Mouse (Mus musculus) cerebellum, adult 9-11 months (tissue): Measurements from ENCODE around the gene Pde6d.
A peak's percentile ranks its signal among the peaks of the same experiment; 100 is the strongest.

Experiments used
- DNase-seq: peaks from one replicate; pipeline ENCODE4 v3.0.0; 2022

Gene Pde6d

DNA sequence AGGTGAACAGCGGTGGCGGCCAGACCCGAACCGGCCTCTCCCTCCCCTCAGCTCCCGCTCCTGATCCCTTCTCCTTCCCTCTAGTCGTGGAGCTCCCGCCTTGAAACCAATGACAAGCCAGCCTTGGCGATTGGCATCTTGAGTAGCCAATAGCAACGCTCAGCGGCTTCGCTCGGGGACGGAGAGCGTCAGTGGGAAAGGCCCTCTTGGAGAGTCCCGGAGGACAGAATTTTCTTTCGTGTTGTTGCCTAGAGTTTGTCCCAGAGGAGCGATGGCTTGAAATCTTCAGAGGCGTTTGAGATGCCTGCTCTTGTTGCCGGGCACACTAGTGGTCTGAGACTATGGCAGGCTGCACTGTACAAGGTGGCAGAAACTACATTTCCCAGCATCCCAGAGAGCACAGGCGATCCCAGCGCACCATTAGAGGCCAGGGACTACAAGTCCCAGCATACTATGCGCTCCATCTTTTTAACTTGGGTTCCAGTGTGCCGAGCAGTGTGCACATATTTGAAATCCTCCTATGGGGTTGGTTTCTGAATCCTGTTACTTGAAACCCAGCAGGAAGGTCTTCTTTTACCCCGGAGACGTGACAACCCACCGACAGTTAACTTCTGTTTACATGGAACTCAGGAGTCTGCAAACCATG lies at the start of gene Pde6d, which contains the start of gene Cops7b:
Gene Pde6d, minus strand, starts transcription at position 179 of the 646 bp plus-strand sequence.
Gene Cops7b, plus strand, starts transcription at position 454 of the 646 bp plus-strand sequence.
- DNase-seq = peak; percentile 97

DNA sequence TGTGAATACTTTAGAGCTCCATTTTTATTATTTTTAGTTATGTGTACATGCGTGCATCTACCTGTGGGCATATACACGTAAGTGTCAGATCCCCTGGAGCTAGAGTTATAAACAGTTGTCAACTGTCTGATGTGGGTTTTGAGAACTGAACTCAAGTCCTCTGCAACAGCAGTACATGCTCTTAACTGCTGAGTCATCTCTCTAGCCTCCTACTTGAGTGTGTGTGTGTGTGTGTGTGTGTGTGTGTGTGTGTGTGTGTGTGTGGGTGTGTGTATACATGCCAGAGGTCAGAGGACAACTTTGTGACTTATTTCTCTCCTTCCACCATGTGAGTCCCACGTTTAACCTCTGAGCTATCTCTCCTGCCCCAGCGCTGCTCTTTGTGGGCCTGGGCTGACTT lies 48.1 kb upstream of the Pde6d start:
- DNase-seq = no peak

DNA sequence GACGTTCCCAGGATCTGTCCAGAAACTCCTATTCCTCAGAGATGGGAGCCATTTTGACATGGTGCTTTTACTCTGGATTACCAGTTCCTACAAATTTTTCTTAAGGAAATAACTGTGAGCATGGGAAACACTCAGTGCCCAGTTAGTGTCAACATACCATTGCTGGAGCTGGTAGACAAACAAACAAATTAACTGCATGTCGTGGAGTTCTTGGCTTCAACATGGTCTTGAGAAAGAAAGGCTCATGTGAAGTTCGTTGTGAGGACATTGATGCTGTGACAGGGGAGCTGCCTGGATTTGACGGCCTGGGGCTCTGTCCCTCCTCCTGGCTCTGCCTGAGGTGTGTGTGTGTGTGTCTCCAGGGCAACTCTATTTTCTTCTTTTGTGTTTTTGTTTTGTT lies 47.5 kb upstream of the Pde6d start:
- DNase-seq = no peak

DNA sequence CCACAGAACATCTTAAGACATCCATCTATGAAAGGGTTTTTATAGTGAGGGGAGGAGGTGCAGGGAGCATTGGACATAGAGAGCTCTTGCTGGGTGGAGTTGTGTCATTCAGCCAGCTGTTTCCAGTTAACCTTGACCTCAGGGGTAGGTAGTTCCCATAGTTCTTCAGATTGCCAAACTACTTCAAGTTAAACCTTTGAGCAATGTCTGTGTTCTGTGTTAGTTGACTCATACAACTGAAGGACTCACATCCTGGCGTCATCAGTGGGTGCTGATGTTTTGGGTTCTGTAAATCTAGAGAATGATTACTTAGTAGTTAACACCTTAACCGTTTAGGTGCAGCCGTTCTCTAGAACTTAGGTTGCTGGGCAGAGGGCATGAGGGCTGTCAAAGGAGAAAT lies 45.8 kb upstream of the Pde6d start:
- DNase-seq = no peak

DNA sequence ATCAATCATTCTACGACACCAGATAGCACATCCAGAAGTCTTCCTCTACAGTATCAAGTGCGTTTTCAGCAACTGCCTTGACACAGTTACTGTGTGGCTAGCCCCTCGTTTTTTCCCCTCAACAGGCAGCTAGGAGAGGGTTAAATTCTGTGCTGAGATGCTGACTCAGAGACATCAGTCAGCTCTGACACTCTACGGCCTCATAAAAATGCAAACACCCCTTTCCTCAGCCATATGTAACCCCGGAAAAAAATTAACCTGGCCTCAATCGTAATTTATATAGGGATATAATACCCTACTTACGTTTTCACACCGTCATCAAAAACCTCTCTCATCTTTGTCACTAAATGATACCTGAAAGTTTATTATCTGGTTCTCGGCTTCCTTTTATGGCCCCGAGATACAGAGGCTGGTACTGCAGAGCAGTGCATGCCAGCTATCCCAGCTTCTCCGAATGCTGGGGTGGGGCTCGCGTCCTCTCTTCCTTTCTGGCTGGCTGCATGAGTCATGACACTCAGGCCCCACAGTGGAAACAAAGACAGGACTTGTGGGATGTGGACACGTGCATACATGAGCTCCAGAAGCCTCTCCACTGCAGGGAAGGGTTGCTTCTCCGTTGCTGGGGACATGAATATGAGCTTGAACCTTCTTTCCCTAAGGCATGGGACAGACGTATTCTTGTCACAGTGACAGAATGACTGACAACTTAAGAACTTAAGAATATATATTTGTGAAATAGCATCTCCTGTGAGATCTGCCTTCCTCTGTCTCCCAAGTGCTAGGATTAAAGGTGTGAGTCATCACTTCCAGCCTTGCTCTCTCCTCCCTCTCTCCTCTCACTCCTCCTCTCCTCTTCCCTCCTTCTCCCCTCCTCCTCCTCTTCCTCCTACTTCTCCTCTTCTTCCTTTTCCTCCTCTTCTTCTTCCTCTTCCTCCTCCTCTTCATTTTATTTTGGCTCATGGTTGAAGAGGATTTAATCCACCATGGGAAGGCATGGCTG lies 40.9 kb upstream of the Pde6d start:
- DNase-seq = no peak

DNA sequence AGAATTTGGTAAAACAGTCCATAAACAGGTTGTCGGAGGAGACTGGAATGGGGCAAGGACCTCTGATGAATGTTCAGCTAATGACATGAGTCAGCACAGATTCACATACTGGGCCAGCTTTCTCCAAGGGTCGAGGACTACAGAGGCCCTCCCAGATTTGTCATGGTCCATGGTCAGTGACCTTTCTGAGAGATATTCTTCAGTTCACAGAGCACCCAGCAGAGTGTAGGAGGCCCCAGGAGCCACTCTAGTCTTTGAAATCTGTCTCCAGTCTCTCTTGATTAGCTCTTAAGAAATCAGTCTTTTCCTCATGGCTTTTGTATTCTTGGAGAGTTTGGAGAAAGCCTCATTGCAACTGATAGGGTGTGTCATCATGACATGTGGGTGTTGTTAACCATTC lies 39.9 kb upstream of the Pde6d start:
- no peak for DNase-seq

DNA sequence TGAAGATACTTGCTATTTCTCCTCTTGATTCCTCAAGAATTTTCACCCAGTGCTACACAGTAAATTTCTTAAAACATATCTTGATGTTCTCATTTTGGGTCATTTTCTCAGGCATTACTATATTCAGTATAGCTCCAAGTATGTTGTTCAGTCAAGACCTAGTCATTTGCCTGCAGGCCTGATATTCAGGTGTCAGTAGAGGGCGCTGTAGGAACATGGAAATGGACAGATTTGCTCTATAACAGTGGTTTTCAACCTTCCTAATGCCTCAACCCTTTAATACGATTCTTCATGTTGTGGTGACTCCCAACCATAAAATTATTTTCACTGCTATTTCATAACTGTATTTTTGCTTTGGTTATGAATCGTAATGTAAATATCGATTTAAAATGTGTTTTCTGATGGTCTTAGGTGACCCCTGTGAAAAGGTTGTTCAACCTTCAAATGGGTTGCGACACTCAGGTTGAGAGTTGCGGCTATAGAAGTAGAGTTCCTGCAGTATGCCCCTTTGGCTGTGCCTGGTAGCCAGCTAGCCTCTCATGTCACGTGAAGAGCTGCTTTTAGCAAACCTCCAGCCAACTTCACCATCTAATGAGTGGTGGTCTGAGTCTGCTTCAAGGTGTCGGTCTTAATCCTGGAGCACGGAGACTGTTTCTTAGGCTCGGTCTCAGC lies 36.2 kb upstream of the Pde6d start:
- peak; percentile 23 for DNase-seq

DNA sequence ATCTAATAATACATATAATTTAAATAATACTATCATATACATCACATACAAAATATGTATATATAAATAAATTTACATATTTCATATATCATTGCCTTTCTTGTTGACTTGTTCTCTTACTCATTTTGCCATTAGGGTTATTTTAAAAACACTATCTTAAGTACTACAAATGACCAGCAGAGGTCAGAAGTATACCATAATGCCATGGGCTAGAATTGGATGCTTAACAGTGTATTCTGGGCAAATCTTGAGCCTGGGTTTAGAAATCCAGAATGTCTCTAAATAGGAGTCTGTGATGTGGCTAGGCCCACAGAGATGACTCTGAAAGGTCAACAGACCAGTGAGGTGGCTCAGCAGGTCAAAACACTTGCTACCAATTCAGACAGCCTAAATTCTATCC lies 31.8 kb upstream of the Pde6d start:
- no peak for DNase-seq

DNA sequence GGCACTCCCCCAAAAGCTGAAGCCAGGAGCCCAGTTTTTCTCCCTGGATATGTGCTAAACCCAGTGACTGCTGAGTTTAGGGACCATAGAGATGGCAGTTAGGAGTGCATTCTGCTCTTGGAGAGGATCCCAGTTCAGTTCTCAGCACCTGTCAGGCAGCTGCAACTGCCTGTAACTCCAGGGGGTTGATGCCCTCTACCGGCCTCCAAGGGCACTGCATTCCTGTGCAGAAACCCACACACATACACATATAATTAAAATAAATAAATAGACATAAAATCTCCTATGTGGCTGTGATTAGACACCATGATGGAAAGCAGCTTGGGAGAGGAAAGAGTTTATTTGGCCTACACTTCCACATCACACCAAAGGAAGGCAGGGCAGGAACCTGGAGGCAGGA lies 29.7 kb upstream of the Pde6d start:
- no peak for DNase-seq

DNA sequence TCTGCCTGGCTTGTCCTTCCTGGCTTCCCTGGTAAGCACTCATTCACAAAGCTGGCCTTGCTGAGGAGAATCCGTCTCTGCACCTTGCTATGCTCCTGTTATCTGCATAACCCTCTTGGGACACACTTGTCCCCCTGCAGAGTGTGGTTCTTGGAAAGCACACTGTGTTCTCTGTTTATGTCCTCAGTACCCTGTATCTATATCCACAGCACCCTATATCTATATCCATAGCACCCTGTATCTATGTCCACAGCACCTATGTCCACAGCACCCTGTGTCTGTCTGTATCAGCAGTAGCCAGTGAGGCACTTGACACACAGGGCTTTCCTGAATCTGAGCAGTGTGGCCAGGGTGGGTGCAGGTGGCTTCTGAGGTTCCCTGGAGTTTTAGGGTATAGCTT lies 28.5 kb upstream of the Pde6d start:
- DNase-seq = no peak

DNA sequence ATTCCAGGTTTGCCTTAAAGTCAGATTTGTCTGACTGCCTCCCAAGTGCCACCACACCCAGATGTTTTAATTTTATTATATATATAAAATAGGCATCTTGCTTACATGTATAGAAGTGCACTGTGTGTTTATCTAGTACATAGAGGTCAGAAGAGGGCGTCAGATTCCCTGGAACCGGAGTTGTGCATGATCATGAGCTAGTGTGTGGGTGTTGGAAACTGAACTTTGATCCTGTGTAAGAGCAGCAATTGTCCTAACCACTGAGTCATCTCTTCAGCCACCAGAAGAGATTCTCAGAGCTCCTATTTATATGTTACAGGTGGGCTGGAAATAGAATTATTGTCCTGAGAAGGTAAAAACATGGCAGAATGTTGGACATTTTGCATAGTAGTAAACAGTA lies 17.7 kb upstream of the Pde6d start:
- DNase-seq = no peak

DNA sequence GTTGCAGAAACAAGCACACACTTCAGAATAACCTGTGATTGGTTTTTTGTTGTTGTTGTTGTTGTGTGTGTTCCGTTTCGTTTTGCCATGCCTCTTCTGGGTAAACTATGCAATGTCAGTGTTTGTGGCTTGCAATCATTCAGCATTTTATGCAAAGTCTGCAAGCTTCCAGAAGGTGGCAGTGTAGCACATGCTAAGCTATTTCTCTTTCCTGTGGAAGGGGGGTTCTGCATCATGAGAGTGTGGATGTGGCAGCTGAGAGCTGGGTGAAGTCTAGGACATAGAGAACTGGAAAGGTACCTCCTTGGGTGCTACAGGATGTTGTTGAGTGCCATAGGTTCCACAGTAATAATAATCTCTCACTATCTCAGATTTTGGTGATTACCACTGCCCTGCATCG lies 16.1 kb upstream of the Pde6d start:
- DNase-seq = no peak

DNA sequence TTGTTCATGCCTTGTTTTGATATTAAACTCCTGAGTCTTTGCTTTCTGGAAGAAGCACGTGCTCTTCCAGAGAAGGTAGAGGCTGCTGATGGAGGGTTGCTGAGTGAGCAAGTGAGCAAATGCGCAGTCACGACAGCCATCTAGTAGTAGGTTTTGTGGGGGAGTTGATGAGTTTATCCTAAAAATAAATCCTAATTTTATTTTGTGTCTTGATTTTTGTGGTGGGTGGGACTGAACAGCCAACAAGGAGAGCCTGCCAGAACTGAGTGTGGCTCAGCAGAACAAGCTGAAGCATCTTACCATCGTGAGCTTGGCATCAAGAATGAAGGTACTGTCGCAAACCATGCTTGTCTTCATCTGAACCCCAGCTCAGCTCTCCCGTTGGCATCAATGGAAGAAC lies 14.1 kb upstream of the Pde6d start:
- DNase-seq = no peak

DNA sequence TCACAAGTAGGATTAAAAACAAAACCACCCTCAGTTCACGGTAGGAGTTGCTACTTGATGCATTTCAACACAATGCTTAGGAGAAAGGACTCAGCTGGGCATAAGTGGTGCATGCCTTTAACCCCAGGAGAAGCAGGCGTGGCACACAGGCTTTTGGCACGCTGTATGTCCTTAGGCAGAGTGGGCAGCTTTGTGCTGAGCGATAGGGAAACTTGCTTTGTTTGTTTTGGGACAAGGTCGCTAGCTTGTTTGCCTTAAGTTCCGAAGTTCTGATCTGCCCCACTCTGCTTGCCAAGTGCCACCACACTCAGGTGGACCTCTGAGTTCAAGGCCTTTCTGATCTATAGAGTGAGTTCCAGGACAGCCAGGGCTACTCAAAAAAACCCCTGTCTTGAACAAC lies 12.9 kb upstream of the Pde6d start:
- no peak for DNase-seq

DNA sequence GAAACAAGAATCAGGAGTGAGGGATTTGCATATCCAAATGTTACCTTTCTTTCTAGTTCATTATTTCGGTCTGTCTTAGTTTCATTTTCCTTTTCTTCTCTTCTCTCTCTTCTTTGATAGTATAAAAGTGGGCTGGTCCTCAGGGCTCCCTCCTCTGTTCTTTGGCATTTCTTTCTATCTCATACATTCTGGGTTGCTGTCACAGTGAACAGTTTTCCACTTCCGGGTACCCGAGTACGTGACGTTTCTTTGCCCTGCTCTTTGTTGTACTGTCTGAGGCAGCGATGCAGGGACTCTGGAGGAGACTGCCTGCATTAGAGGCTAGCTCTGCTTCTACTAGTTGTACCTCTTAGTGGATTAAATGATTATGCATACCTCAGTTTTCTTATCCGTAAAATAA lies 12.1 kb upstream of the Pde6d start:
- no peak for DNase-seq

DNA sequence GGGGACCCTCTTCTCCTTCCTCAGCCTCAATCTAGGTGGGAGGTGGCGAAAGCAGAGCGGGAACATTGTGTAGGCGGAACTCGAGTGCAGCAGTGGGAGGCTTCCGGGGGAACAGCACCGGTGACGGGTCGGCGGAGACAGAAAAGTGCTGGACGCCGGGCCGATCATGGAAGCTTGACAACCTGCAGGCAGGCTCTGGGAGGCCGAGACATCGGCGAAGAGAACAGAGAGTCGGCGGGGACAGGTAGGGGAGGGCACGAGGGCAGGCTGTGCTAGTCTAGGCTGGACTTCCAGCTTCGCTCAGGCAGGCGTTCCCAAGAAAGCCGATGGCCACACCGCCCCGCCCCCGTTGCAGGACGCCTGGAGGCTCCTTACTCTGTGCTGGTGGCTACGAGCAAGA lies 4.6 kb upstream of the Pde6d start:
- peak; percentile 76 for DNase-seq

DNA sequence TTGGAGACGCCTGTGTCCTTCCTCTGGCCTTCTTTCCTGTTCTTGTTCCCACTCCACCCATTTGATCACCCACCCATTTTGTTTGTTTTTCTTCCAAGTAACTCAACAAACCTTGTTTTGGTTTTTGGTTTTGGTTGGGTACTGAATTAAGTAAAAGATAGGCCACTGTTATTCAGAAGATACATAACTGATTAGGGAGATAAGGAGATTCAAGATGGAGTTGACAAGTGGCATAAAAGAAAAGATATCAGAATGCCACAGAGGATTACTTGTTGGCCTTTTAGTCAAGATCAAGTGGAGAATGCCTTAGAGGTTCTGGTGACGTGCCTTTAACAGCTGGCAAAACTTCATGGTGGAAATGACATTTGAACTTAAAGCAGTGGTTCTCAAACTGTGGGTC lies 1.3 kb upstream of the Pde6d start:
- no peak for DNase-seq

DNA sequence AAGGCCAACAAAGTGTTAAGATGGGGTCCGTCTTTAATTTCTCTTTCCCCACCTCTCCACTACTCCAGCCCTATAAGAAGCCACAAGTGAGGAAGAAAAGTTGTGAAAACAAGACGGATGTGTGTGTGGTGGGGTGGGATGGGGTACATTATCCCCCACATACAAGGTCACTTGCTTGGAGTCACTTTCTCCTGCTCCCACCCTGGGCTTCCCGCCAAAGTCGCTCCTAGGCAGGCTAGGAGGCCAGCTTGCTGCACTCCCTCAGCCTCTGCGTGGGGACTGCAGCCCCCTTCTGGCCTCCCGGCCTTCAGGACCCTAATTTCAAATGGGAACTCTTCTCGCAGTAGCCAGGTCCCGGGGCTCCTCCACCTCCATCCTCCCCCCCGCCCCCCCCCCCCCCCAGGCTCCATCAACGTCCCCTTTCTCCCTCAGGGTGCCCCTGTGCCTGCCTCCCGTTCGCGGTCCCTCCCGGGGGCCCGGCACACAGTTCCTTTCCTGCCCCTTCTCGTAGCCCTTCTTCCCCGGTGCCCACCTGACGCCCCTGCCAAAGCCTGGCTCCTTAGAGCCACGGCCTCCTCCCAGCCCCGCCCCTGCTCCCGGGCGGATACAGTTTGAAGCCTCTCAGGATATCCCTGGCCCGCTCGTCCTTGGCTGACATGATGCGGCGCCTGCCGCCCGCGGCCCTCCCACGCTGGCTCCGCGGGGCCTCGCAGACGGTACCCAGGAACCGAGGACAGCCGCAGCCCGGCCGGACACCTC lies 558 bp downstream of the Pde6d start:
- peak; percentile 75 for DNase-seq

DNA sequence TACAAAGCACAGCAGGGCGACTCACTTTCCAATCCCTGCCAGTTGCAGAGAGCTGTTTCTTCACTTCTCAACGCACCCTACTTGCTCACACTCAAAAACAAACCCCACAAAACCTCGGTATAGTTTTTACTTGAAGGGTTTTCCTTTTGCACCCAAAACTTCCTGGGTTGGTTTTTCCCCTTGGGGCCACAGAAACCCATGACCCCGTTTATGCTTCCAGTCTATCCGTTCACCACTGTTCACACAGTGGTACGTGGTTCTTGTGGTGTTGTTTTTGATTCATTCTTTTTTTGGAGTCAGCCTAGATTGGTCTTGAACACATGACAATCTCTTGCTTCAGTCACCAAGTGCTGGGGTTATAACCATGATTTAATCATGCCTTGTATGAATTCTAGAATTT lies 2.0 kb downstream of the Pde6d start:
- DNase-seq = no peak

DNA sequence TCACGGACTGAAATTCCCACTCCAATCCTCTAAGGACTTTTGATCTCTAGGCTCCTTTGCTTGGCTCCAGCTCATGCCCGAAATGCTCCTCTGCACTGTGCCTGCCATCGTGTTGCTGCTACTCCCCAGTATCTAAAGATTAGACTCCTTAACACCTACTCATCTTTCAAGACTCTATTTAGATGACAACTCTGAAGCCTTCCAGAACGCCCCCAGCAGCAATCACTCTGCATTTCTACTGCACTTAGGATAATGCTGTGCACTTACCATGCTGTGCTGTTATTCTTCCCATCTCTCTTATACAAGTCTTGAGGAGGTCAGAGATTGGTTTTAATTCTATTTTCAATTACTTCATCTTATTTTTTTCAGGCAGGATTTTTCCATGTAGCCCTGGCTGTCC lies 10.5 kb downstream of the Pde6d start:
- DNase-seq = no peak

DNA sequence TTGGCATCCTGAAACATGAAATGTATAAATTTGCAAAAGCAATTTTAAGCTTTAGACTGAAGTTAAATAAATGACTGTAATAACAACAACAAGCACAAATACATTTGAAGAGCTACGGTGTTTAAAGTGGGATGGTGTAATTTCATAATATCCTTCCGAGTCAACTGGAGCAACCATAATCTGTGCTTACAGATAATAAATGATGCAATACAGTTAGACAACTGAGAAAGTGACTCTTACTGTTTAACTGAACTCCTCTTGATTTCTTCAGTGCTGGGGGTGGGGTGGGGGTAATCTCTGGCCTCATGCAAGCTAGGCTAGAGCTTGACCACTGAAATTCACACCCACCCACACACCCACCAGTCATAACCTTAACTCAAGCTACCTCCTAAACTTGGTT lies 11.0 kb downstream of the Pde6d start:
- no peak for DNase-seq

DNA sequence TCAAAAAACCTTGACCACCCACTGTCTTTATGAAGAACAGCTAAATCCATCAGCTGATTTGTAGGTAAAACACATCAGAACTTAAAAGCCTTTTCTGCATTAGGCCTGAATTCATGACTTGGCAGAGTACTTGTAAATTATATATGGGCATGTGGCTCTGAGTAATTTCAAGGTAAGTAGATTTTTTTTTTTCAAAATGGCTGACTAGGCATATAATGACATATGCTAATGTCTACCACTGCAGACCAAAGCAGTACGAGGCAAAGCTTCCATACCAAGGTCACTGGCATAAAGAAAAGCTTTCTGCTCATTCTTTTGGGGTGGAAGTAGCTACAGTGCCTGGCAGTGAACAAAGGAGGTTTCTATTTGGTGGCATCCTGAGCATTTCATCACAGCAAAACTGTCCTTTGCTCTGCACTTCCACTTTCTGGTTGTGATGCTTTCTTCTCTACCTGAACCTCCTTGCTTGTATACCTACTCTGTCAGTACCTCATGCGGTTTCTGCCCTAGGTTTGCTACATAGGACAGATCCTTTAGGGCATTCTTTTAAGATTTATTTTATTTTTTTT lies 13.1 kb downstream of the Pde6d start:
- DNase-seq = no peak

DNA sequence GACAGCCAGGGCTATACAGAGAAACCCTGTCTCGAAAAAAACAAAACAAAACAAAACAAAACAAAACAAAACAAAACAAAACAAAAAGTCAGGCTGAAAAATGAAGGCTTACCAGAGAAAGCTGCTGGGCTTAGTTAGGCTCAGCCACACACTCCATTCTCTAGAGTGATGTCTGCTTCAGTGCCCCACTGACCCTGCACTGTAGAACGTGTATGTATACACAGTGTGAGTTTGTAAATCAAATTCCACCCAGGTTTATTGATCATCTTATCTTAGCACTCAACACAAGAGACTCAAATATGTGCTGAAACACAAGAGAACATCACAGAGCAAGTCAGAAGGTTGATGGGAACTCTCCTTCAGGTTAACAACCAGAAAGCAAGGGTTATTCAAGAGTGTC lies 14.0 kb downstream of the Pde6d start:
- no peak for DNase-seq
